Mouse (Mus musculus) midbrain, embryonic 10.5 days (tissue): ENCODE data around the gene Pacrg. TPM values are rescaled to one million over a fixed set of nuclear protein-coding genes. Genes with fewer than 3 reads are reported as not detected.

ENCODE experiments used
- DNase-seq: peaks from one replicate; pipeline ENCODE4 v3.0.0-alpha.2; 2017; ENCODE audit warnings: low spot score
- H3K27ac ChIP-seq: fragments of 300-500 bp; sonication (generic); replicated peaks from 2 replicates; pipeline ENCODE4 v1.5.1; 2016; ENCODE audit warnings: mild to moderate bottlenecking
- H3K27me3 ChIP-seq: fragments of 300-500 bp; sonication (generic); 2 replicates; pipeline ENCODE4 v1.6.1; 2016; ENCODE audit warnings: low read depth, mild to moderate bottlenecking; ENCODE audit not compliant: poor library complexity, severe bottlenecking
- H3K36me3 ChIP-seq: fragments of 300-500 bp; sonication (generic); 2 replicates; pipeline ENCODE4 v1.6.1; 2016; ENCODE audit warnings: mild to moderate bottlenecking, moderate library complexity
- H3K4me1 ChIP-seq: fragments of 300-500 bp; sonication (generic); 2 replicates; pipeline ENCODE4 v1.6.1; 2016
- H3K4me3 ChIP-seq: fragments of 300-500 bp; sonication (generic); 2 replicates; pipeline ENCODE4 v1.5.1; 2016; ENCODE audit warnings: mild to moderate bottlenecking, moderate library complexity
- H3K9me3 ChIP-seq: fragments of 300-500 bp; sonication (generic); replicated peaks from 2 replicates; pipeline ENCODE4 v1.6.1; 2016; ENCODE audit warnings: mild to moderate bottlenecking
- WGBS: fragments of 180-500 bp; shearing (Covaris S2); methylation state at CpG from one replicate; pipeline ENCODE4 v1.1.7; 2016; 5-methylcytosine and 5-hydroxymethylcytosine counted together
- polyA plus RNA-seq: library from polyadenylated mRNA; unstranded; fragments of >200 nt; fragmentation: Nextera tagmentation; extraction: Ambion mirVana; gene quantifications from 2 replicates; pipeline ENCODE4 v1.2.1, GENCODE M21; 2016

The Pacrg gene
- polyA plus RNA-seq, 1 experiment from 2014 or later, result 2.7 TPM

- Histone ChIP-seq H3K36me3 (no peaks in the 10 kb centered on the region), H3K4me1 (peaks cover 28% of the 10 kb centered on the region), H3K27me3 (no peaks in the 10 kb centered on the region), H3K27ac (peak overlapping the region; percentile 76), H3K4me3 (no peak overlapping the region), H3K9me3 (no peaks in the 10 kb centered on the region)
- 83% methylated on average over 3 of the region's 3 CpGs for WGBS
- DNase-seq, result no peak
These were observed 466.4 kb downstream of the Pacrg start for GRCm38 (mm10) chr17:10373727-10374126.

GRCm38 (mm10) chr17:10372001-10372785, 467.9 kb downstream of the Pacrg start:
- no peaks in the 10 kb centered on the region for H3K36me3 ChIP-seq
- no peaks in the 10 kb centered on the region for H3K9me3 ChIP-seq
- no peak for DNase-seq
- no peak overlapping the region for H3K4me3 ChIP-seq
- peaks cover 28% of the 10 kb centered on the region for H3K4me1 ChIP-seq
- H3K27ac ChIP-seq, result no peak overlapping the region
- 72% methylated on average over 18 of the region's 18 CpGs for WGBS
- H3K27me3 ChIP-seq, result no peaks in the 10 kb centered on the region

- peaks cover 28% of the 10 kb centered on the region for H3K4me1 ChIP-seq
- no peak overlapping the region for H3K4me3 ChIP-seq
- H3K9me3 ChIP-seq, result no peaks in the 10 kb centered on the region
- no peak overlapping the region for H3K27ac ChIP-seq
- H3K27me3 ChIP-seq, result no peaks in the 10 kb centered on the region
- WGBS, result 83% methylated on average over 8 of the region's 8 CpGs
- no peak for DNase-seq
- no peaks in the 10 kb centered on the region for H3K36me3 ChIP-seq
These were observed 468.6 kb downstream of the Pacrg start for GRCm38 (mm10) chr17:10371472-10371871.

GRCm38 (mm10) chr17:10370660-10371130, 469.4 kb downstream of the Pacrg start:
- DNase-seq, result no peak
- no peaks in the 10 kb centered on the region for H3K36me3 ChIP-seq
- H3K9me3 ChIP-seq, result no peaks in the 10 kb centered on the region
- H3K4me3 ChIP-seq, result no peak overlapping the region
- no peaks in the 10 kb centered on the region for H3K27me3 ChIP-seq
- H3K4me1 ChIP-seq, result peaks cover 34% of the 10 kb centered on the region
- H3K27ac ChIP-seq, result no peak overlapping the region
- WGBS, result 81% methylated on average over 8 of the region's 8 CpGs

- H3K9me3 ChIP-seq, result no peaks in the 10 kb centered on the region
- no peak overlapping the region for H3K27ac ChIP-seq
- H3K36me3 ChIP-seq, result no peaks in the 10 kb centered on the region
- WGBS, result 89% methylated on average over 13 of the region's 13 CpGs
- H3K4me3 ChIP-seq, result no peak overlapping the region
- peaks cover 39% of the 10 kb centered on the region for H3K4me1 ChIP-seq
- DNase-seq, result no peak
- no peaks in the 10 kb centered on the region for H3K27me3 ChIP-seq
These were observed 470.0 kb downstream of the Pacrg start for GRCm38 (mm10) chr17:10369961-10370659.

GRCm38 (mm10) chr17:10367044-10367443, 473.1 kb downstream of the Pacrg start:
- 83% methylated on average over 5 of the region's 5 CpGs for WGBS
- peaks cover 18% of the 10 kb centered on the region for H3K4me1 ChIP-seq
- H3K9me3 ChIP-seq, result no peaks in the 10 kb centered on the region
- DNase-seq, result no peak
- H3K36me3 ChIP-seq, result no peaks in the 10 kb centered on the region
- no peak overlapping the region for H3K4me3 ChIP-seq
- H3K27ac ChIP-seq, result no peak overlapping the region
- no peaks in the 10 kb centered on the region for H3K27me3 ChIP-seq

GRCm38 (mm10) chr17:10366577-10366976, 473.5 kb downstream of the Pacrg start:
- Histone ChIP-seq H3K9me3 (no peaks in the 10 kb centered on the region), H3K4me1 (peaks cover 15% of the 10 kb centered on the region), H3K4me3 (no peak overlapping the region), H3K36me3 (no peaks in the 10 kb centered on the region), H3K27me3 (no peaks in the 10 kb centered on the region), H3K27ac (no peak overlapping the region)
- WGBS, result 85% methylated on average over 4 of the region's 4 CpGs
- DNase-seq, result no peak

- Histone ChIP-seq H3K36me3 (no peaks in the 10 kb centered on the region), H3K27me3 (no peaks in the 10 kb centered on the region), H3K27ac (no peak overlapping the region), H3K9me3 (no peaks in the 10 kb centered on the region), H3K4me1 (peaks cover 19% of the 10 kb centered on the region), H3K4me3 (no peak overlapping the region)
- 69% methylated on average over 13 of the region's 13 CpGs for WGBS
- no peak for DNase-seq
These were observed 474.3 kb downstream of the Pacrg start for GRCm38 (mm10) chr17:10365501-10366482.

GRCm38 (mm10) chr17:10363151-10363550, 477.0 kb downstream of the Pacrg start:
- Histone ChIP-seq H3K27me3 (no peaks in the 10 kb centered on the region), H3K36me3 (no peaks in the 10 kb centered on the region), H3K4me3 (no peak overlapping the region), H3K9me3 (no peaks in the 10 kb centered on the region), H3K27ac (no peak overlapping the region), H3K4me1 (peaks cover 33% of the 10 kb centered on the region)
- DNase-seq, result no peak
- WGBS, result 87% methylated on average over 3 of the region's 3 CpGs

GRCm38 (mm10) chr17:10361882-10362291, 478.2 kb downstream of the Pacrg start:
- H3K4me3 ChIP-seq, result no peak overlapping the region
- H3K27me3 ChIP-seq, result no peaks in the 10 kb centered on the region
- H3K4me1 ChIP-seq, result peaks cover 46% of the 10 kb centered on the region
- WGBS, result 92% methylated on average over 7 of the region's 7 CpGs
- H3K9me3 ChIP-seq, result no peaks in the 10 kb centered on the region
- no peak for DNase-seq
- no peaks in the 10 kb centered on the region for H3K36me3 ChIP-seq
- H3K27ac ChIP-seq, result no peak overlapping the region

GRCm38 (mm10) chr17:10360738-10361137, 479.4 kb downstream of the Pacrg start:
- peaks cover 52% of the 10 kb centered on the region for H3K4me1 ChIP-seq
- no peak for DNase-seq
- H3K27me3 ChIP-seq, result no peaks in the 10 kb centered on the region
- H3K9me3 ChIP-seq, result no peaks in the 10 kb centered on the region
- 0 out of 2 replicates have a peak overlapping the region, but pooled peaks have one; percentile 23 for H3K27ac ChIP-seq
- no peak overlapping the region for H3K4me3 ChIP-seq
- 82% methylated on average over 4 of the region's 4 CpGs for WGBS
- no peaks in the 10 kb centered on the region for H3K36me3 ChIP-seq

GRCm38 (mm10) chr17:10359466-10359865, 480.6 kb downstream of the Pacrg start:
- no peak overlapping the region for H3K4me3 ChIP-seq
- H3K27ac ChIP-seq, result peak overlapping the region; percentile 42; the same call in 1 of the 2 replicates
- WGBS, result 68% methylated on average over 14 of the region's 14 CpGs
- H3K27me3 ChIP-seq, result no peaks in the 10 kb centered on the region
- H3K36me3 ChIP-seq, result no peaks in the 10 kb centered on the region
- peaks cover 52% of the 10 kb centered on the region for H3K4me1 ChIP-seq
- H3K9me3 ChIP-seq, result no peaks in the 10 kb centered on the region
- no peak for DNase-seq
